Mouse (Mus musculus) liver, embryonic 14.5 days (tissue): ENCODE measurements at regions not wholly inside any gene's neighbourhood (a gene's known extent, or its start where the extent isn't known, plus 50 kb on each side); places are given as distances from the start of the nearest gene placed in this dataset.

Source experiments
- CTCF ChIP-seq: IDR thresholded peaks from 2 replicates; pipeline ENCODE4 v1.5.1; 2016; ENCODE audit warnings: antibody characterized with exemption, low read depth, control low read depth
- EP300 ChIP-seq: IDR thresholded peaks from 2 replicates; pipeline ENCODE4 v1.6.1; 2016; ENCODE audit warnings: antibody characterized with exemption, low read depth

- TF ChIP-seq EP300 = no peak
- no peak for TF ChIP-seq CTCF
These were observed 52.5 kb upstream of the Plcb4 start for GRCm38 (mm10) chr2:135606306-135606705.
